Mouse (Mus musculus) brain, embryonic 14.5 days (tissue): ENCODE measurements around the gene Eln.

Experiments
- CTCF ChIP-seq: fragments of 200-500 bp; IDR thresholded peaks from 2 replicates; pipeline ENCODE4 v1.5.1; 2012; ENCODE audit warnings: inconsistent platforms, mild to moderate bottlenecking, moderate library complexity, borderline replicate concordance; ENCODE audit not compliant: insufficient read depth, insufficient read length; ENCODE audit errors: extremely low read depth
- POLR2A ChIP-seq: fragments of 200-500 bp; IDR thresholded peaks from 2 replicates; pipeline ENCODE4 v1.6.1; 2012; ENCODE audit warnings: mild to moderate bottlenecking, inconsistent platforms, borderline replicate concordance; ENCODE audit not compliant: poor library complexity, insufficient read depth, insufficient read length, severe bottlenecking; ENCODE audit errors: extremely low read depth

- TF ChIP-seq POLR2A (no peak), CTCF (no peak)
Observed at GRCm38 (mm10) chr5:134763326-134763725, 16.2 kb upstream of the Eln start.
